Mouse (Mus musculus): ENCODE measurements around the gene Them4.
A peak's percentile ranks its signal among the peaks of the same experiment; 100 is the strongest.

Them4 gene

GRCm38 (mm10) chr3:94367511-94367910, 57.6 kb downstream of the Them4 start:
- no peak for DNase-seq (ENCODE audit: low read depth, low spot score)

GRCm38 (mm10) chr3:94368631-94369030, 58.7 kb downstream of the Them4 start:
- DNase-seq (ENCODE audit: low read depth, low spot score): no peak

GRCm38 (mm10) chr3:94369709-94370108, 59.8 kb downstream of the Them4 start:
- DNase-seq (ENCODE audit: low read depth, low spot score): no peak

DNA sequence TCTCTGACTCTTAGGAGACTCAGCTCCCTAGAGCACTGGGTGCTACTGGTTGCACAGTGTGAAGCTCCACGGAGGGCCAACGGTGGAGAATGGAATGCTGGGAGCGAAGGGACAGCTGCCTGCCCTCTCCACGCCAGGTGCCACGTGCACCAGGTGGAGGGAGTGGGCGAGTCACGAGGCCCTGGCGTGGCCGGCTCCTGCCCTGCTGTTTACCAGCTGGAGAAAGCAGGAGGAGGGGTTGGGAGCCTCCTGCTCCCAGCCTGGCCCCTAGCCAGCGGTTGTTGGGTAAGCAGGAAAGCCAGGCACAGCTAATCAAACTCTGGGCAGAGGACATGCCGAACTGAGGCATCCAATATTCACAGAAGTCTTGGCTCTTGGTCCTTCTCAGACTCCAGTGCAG, 61.7 kb downstream of the Them4 start:
- peak; percentile 81 for DNase-seq (ENCODE audit: low read depth, low spot score)

DNA sequence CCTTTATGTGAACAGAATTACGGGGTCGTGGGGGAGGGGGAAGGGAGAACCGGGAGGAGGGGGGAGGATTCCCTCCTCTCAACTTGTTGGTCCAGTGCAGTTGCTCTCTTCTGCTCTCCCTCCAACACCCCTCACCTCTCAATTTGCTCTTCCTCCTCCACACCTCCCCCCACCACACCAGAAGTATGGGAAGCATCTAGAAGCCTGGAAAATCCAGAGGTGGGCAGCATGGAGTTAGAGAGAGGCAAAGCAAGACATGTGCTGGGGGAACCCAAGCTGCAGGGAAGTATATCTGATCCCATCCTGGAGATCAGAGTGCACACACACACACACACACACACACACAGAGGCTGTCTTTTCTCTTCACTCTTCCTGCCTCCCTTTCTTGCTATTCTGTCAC, 62.1 kb downstream of the Them4 start:
- no peak for DNase-seq (ENCODE audit: low read depth, low spot score)

DNA sequence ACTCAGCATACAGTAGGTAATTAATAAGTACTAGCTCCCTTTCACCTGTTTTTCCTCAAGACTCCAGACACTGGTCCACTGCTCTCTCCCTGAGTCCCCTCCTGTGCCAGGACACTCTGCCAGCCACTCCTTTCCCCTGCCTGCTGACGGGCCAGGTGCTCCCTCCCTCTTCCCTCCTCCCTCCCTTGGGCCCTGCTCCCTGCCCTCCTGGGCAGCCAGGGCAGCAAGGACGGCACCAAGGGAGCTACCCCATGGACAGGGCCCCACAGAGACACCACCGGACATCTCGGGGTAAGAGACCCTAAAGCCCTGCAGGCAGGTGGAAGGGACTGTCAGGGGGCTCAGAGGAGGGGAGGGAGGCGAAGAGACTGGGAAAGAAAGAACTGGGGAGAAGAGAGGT, 62.8 kb downstream of the Them4 start, which contains the start of gene Rorc:
Rorc (plus strand) TSS at position 154 of the 400 bp plus-strand sequence.
- peak; percentile 79 for DNase-seq (ENCODE audit: low read depth, low spot score)

DNA sequence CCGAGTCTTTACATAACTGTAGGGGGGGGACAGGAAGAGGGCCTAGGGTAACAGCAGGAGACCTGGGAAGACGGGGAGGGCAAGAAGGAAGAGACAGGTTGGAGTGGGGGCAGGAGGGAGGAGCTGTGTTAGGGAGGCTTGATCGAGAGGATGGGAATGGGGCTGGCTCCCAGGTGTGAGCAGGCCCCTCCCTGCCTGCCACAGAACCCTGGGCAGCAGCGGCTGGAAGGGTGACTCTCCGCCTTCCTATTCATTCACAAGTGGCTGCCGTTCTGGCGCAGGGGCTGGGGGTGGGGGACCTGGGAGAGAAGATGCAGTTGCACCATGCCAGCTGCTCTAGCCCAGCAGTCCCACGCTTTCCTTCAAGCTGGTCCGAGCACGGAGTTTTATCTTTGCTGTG, 63.2 kb downstream of the Them4 start:
- DNase-seq (ENCODE audit: low read depth, low spot score): peak; percentile 76

GRCm38 (mm10) chr3:94373597-94374011, 63.7 kb downstream of the Them4 start:
- DNase-seq (ENCODE audit: low read depth, low spot score): peak; percentile 77

- DNase-seq (ENCODE audit: low read depth, low spot score): no peak
These were observed 64.7 kb downstream of the Them4 start for GRCm38 (mm10) chr3:94374636-94375035.

DNA sequence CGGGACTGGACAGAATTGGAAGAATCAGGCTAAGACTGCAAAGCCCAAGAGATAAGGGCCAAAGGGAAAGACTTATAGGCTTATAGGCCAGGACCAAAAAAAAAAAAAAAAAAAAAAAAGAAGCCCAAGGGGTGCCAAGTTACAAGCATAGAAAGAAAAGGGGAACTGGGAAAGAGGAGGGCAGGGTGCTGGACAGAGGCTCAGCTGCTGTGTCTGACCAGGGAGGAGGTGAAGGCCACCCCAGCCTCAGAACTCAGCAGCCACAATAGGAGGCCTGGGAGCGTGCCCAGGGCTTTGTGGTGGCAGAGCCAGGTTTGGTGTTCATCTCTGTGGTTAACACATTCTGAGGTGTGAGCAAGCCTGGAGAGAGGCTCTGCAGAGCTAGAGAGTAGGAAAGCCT, 65.3 kb downstream of the Them4 start:
- DNase-seq (ENCODE audit: low read depth, low spot score): no peak

- no peak for DNase-seq (ENCODE audit: low read depth, low spot score)
These were observed 66.0 kb downstream of the Them4 start for GRCm38 (mm10) chr3:94375861-94376260.

- DNase-seq (ENCODE audit: low read depth, low spot score): no peak
These were observed 67.4 kb downstream of the Them4 start for GRCm38 (mm10) chr3:94377028-94377923.

GRCm38 (mm10) chr3:94379831-94380510, 70.1 kb downstream of the Them4 start:
- DNase-seq (ENCODE audit: low read depth, low spot score): peak; percentile 66

Measured in brain, adult 2 months (tissue).